Mouse (Mus musculus) G1E (cell line): ENCODE results near the gene Car10. TPM values are rescaled to one million over a fixed set of nuclear protein-coding genes. Genes with fewer than 3 reads are reported as not detected.
"Not testable (repeated sequence)": the region's sequence is repeated elsewhere in the genome, so short reads cannot be mapped to it uniquely, and the experiment has no call there.

Experiments
- ATAC-seq: 2 replicates; pipeline ENCODE4 v1.8.0; 2016; ENCODE audit warnings: mild to moderate bottlenecking; ENCODE audit not compliant: insufficient number of reproducible peaks, poor library complexity, low FRiP score, severe bottlenecking; ENCODE audit errors: extremely low read depth
- DNase-seq: peaks from one replicate; pipeline ENCODE4 v3.0.0; 2012; ENCODE audit warnings: low spot score
- H3K27me3 ChIP-seq: 2 replicates; pipeline ENCODE4 v1.6.1; 2012; ENCODE audit warnings: mild to moderate bottlenecking, low read length, inconsistent platforms; ENCODE audit not compliant: insufficient read depth
- H3K36me3 ChIP-seq: replicated peaks from 2 replicates; pipeline ENCODE3; 2012; ENCODE audit warnings: mild to moderate bottlenecking, inconsistent platforms
- H3K4me1 ChIP-seq: 2 replicates; pipeline ENCODE4 v1.6.1; 2012; ENCODE audit warnings: low read depth, low read length, inconsistent platforms, mixed read lengths; ENCODE audit not compliant: insufficient read depth
- H3K4me3 ChIP-seq: 2 replicates; pipeline ENCODE4 v1.5.1; 2012; ENCODE audit warnings: low read depth, mild to moderate bottlenecking, inconsistent platforms, low read length, moderate library complexity, mixed read lengths
- H3K9me3 ChIP-seq: replicated peaks from 2 replicates; pipeline ENCODE4 v1.6.1; 2012; ENCODE audit warnings: inconsistent platforms
- CTCF ChIP-seq: IDR thresholded peaks from 2 replicates; pipeline ENCODE4 v1.5.1; 2012; ENCODE audit warnings: low read depth, low read length, inconsistent platforms, mixed read lengths
- GATA1 ChIP-seq: IDR thresholded peaks from 2 replicates; pipeline ENCODE4 v1.6.1; 2012; ENCODE audit warnings: borderline replicate concordance, low read length, inconsistent platforms, mixed read lengths
- GATA2 ChIP-seq: IDR thresholded peaks from 2 replicates; pipeline ENCODE4 v1.6.1; 2012; ENCODE audit warnings: low read depth, low read length, inconsistent platforms, borderline replicate concordance
- POLR2AphosphoS5 ChIP-seq: IDR thresholded peaks from 2 replicates; pipeline ENCODE4 v1.6.1; 2012; ENCODE audit warnings: low read depth, low read length, inconsistent platforms; ENCODE audit not compliant: insufficient replicate concordance
- TAL1 ChIP-seq: conservative IDR thresholded peaks from 2 replicates; pipeline ENCODE4 v1.6.1; 2012; ENCODE audit warnings: low read depth, low read length, inconsistent platforms, mixed read lengths
- polyA plus RNA-seq: library from polyadenylated mRNA; stranded (reverse); fragments of >175 nt; gene quantifications from 2 replicates; pipeline ENCODE4 v1.2.3, GENCODE M21; 2012
- total RNA-seq, 2 experiments: library from RNA; stranded (forward) in 1 of 2; stranded (reverse) in 1 of 2; fragments of 200-1000 nt in 1 of 2; fragments of >200 nt in 1 of 2; fragmentation: Nextera tagmentation in 1 of 2; gene quantifications; 2 replicates each; pipeline ENCODE4 v1.2.3; 2014 to 2017

Car10 gene
- total and polyA plus RNA-seq, 3 experiments: not detected

GRCm38 (mm10) chr11:93361576-93361975 is 263.7 kb downstream of the Car10 start:
- H3K36me3 ChIP-seq: no peaks in the 10 kb centered on the region
- DNase-seq (no peak), ATAC-seq (no peak)
- peaks cover 3% of the 10 kb centered on the region for H3K9me3 ChIP-seq
- no peaks in the 10 kb centered on the region for H3K4me1 ChIP-seq
- H3K27me3 ChIP-seq: no peaks in the 10 kb centered on the region
- no peak for TF ChIP-seq GATA2
- H3K4me3 ChIP-seq: no peak overlapping the region

- no peak for ATAC-seq
- Histone ChIP-seq H3K4me1 (no peaks in the 10 kb centered on the region), H3K27me3 (no peaks in the 10 kb centered on the region), H3K4me3 (no peak overlapping the region), H3K36me3 (no peaks in the 10 kb centered on the region), H3K9me3 (peaks cover 6% of the 10 kb centered on the region)
- no peak for DNase-seq
- TF ChIP-seq CTCF (no peak), GATA1 (no peak), POLR2AphosphoS5 (no peak), TAL1 (no peak), GATA2 (no peak)
Observed at GRCm38 (mm10) chr11:93364171-93364570, 266.3 kb downstream of the Car10 start.

DNA sequence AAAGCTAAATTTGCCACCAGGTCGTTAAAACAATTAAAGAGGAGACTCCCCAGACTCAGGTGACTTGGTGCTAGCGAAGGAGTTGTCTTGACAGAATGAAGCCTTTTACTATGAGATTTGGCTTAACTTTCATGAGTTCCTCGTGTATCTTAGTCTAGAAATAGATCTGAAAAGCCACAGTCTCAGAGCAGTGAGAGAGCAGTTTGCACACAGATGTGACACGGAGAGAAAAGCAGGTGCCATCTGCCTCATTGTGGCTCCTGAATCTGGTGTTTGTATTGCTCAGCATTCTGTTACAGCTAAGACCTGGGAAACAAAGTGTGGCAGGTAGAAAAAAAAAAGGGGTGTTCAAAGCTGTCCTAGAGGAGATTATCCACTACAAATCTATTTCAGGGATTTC is 269.4 kb downstream of the Car10 start:
- Histone ChIP-seq H3K4me1 (no peaks in the 10 kb centered on the region), H3K4me3 (no peak overlapping the region), H3K27me3 (no peaks in the 10 kb centered on the region), H3K9me3 (peaks cover 13% of the 10 kb centered on the region), H3K36me3 (no peaks in the 10 kb centered on the region)
- no peak for TF ChIP-seq CTCF
- no peak for TF ChIP-seq POLR2AphosphoS5
- no peak for TF ChIP-seq TAL1
- TF ChIP-seq GATA1: no peak
- TF ChIP-seq GATA2: no peak
- ATAC-seq: no peak
- no peak for DNase-seq

DNA sequence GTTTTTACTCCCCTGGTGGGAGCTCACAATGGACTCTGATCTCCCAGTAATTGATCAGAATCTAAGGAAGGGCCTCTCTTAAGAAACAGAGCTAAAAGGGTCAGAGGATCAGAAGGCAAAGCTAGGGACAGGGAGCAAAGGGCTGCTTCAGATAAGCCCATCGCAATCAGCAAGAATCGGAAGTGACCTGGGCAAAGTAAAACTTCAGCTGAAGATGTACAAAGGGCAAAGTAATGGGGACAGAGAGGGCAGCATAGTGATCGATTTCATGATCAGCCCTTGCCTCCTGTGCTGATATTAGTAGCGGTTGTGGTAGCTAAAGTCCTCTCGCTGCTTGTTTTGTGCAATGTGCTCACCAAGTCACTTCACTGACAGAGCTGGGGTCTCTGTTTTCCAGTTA is 269.9 kb downstream of the Car10 start:
- DNase-seq (no peak), ATAC-seq (no peak)
- Histone ChIP-seq H3K9me3 (peaks cover 13% of the 10 kb centered on the region), H3K4me3 (no peak overlapping the region), H3K4me1 (no peaks in the 10 kb centered on the region), H3K27me3 (no peaks in the 10 kb centered on the region), H3K36me3 (no peaks in the 10 kb centered on the region)
- no peak for TF ChIP-seq POLR2AphosphoS5
- TF ChIP-seq TAL1: no peak
- no peak for TF ChIP-seq CTCF
- TF ChIP-seq GATA1: no peak
- TF ChIP-seq GATA2: no peak

DNA sequence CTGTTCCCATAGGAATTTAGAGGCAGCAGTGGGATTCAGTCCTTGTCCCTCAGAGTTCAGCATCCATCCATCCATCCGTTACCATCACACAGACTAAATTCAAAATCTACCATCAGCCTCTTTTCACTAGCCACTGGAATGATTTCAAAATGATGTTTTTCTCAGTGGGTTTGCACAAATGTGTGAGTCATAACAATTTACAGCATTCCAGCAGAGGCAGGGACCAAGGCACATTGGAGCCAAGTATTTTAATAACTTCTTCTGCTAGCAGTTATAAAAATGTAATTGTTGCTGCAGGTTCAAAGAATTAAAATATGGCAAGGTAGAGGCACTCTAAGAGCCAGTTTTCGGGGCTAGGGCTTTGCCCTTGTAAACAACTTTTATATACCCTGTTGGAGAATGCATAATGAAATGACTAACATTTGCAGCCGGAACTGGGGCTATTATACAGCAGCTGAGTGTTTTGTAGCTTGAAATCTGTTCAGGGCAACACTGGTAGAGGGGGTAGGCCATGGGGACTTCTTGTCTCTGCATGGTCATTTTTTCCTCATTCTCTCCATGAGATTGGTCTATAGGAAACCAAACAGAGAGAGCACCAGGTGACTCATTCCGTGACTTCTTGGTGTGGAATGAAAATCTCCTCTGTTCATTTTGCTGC is 276.0 kb downstream of the Car10 start:
- TF ChIP-seq CTCF (no peak), POLR2AphosphoS5 (no peak), GATA1 (no peak), GATA2 (no peak), TAL1 (no peak)
- Histone ChIP-seq H3K36me3 (no peaks in the 10 kb centered on the region), H3K4me3 (no peak overlapping the region)

GRCm38 (mm10) chr11:93391159-93391558 is 293.3 kb downstream of the Car10 start:
- H3K4me1 ChIP-seq: no peaks in the 10 kb centered on the region
- H3K4me3 ChIP-seq: no peak overlapping the region
- H3K9me3 ChIP-seq: peaks cover 14% of the 10 kb centered on the region
- no peaks in the 10 kb centered on the region for H3K36me3 ChIP-seq
- ATAC-seq: no peak
- no peaks in the 10 kb centered on the region for H3K27me3 ChIP-seq
- no peak for TF ChIP-seq TAL1
- no peak for TF ChIP-seq CTCF
- TF ChIP-seq GATA2: no peak
- DNase-seq: no peak

More for the DNA sequence above, 276.0 kb downstream of the Car10 start:
- H3K27me3 ChIP-seq: no peaks in the 10 kb centered on the region
- DNase-seq: no peak
- H3K4me1 ChIP-seq: no peaks in the 10 kb centered on the region
- no peak for ATAC-seq
- peaks cover 13% of the 10 kb centered on the region for H3K9me3 ChIP-seq

- not testable (repeated sequence) for H3K36me3 ChIP-seq
Observed at GRCm38 (mm10) chr11:93393371-93393770, 295.5 kb downstream of the Car10 start.

More at GRCm38 (mm10) chr11:93393371-93393770, 295.5 kb downstream of the Car10 start:
- H3K9me3 ChIP-seq: peaks cover 23% of the 10 kb centered on the region
- H3K4me3 ChIP-seq, DNase-seq, H3K27me3 ChIP-seq, H3K4me1 ChIP-seq, ATAC-seq: not testable (repeated sequence)
